Mouse (Mus musculus): ENCODE data around the gene Prdm2. TPM values are rescaled to one million over a fixed set of nuclear protein-coding genes. Genes with fewer than 3 reads are reported as not detected.
A peak's percentile ranks its signal among the peaks of the same experiment; 100 is the strongest.

Gene Prdm2
- 7.9 and 8.4 TPM in 2 replicates for polyA plus RNA-seq (2015; fragmentation: Nextera tagmentation; extraction: Ambion mirVana)

- no peaks in the 10 kb centered on the region for H3K4me1 ChIP-seq (ENCODE audit: insufficient read depth, low read depth, low read length)
- no peaks in the 10 kb centered on the region for H3K9me3 ChIP-seq (ENCODE audit: low read length)
- H3K9ac ChIP-seq (replicated peaks; ENCODE audit: low read depth), result peak within 1 kb of the TSS; percentile 88
- 2% methylated on average over 62 of the region's 96 CpGs for WGBS
- H3K27me3 ChIP-seq (replicated peaks; ENCODE audit: insufficient read depth, low read length), result no peaks in the 10 kb centered on the region
- peak within 1 kb of the TSS; percentile 84 for H3K4me3 ChIP-seq (ENCODE audit: low read depth, low read length)
- H3K4me2 ChIP-seq (replicated peaks; ENCODE audit: low read depth, low read length), result peak within 1 kb of the TSS; percentile 83
- ATAC-seq (peak; percentile 85), DNase-seq (ENCODE audit: low spot score) (peak; percentile 75)
- no peaks in the 10 kb centered on the region for H3K36me3 ChIP-seq (ENCODE audit: insufficient read depth, low read length)
- no peak for TF ChIP-seq EP300 (IDR thresholded peaks at IDR 0.05)
- peak; percentile 12; the same call in 1 of the 2 replicates for TF ChIP-seq CTCF (IDR thresholded peaks at IDR 0.05)
- H3K27ac ChIP-seq (ENCODE audit: low read length), result peak within 1 kb of the TSS; percentile 91
These were observed at the start of gene Prdm2 for GRCm38 (mm10) chr4:143212341-143213174. Prdm2 (minus strand) TSS chr4:143212995.

GRCm38 (mm10) chr4:143259718-143260349, 47.0 kb upstream of the Prdm2 start:
- no peak for ATAC-seq
- no peaks in the 10 kb centered on the region for H3K9me3 ChIP-seq (ENCODE audit: low read length)
- no peak overlapping the region for H3K4me3 ChIP-seq (ENCODE audit: low read depth, low read length)
- no peak overlapping the region for H3K4me2 ChIP-seq (replicated peaks; ENCODE audit: low read depth, low read length)
- WGBS, result 44% methylated on average over 7 of the region's 8 CpGs
- no peaks in the 10 kb centered on the region for H3K36me3 ChIP-seq (ENCODE audit: insufficient read depth, low read length)
- H3K27me3 ChIP-seq (replicated peaks; ENCODE audit: insufficient read depth, low read length), result no peaks in the 10 kb centered on the region
- no peak overlapping the region for H3K27ac ChIP-seq (ENCODE audit: low read length)
- H3K4me1 ChIP-seq (ENCODE audit: insufficient read depth, low read depth, low read length), result no peaks in the 10 kb centered on the region; the same call in 1 of the 2 replicates
- no peak overlapping the region for H3K9ac ChIP-seq (replicated peaks; ENCODE audit: low read depth)
- TF ChIP-seq EP300 (IDR thresholded peaks at IDR 0.05), result no peak
- no peak for TF ChIP-seq CTCF (IDR thresholded peaks at IDR 0.05)
- DNase-seq (ENCODE audit: low spot score), result no peak

- H3K4me2 ChIP-seq (replicated peaks; ENCODE audit: low read depth, low read length), result peak overlapping the region; percentile 27; the same call in 1 of the 2 replicates
- H3K4me1 ChIP-seq (ENCODE audit: insufficient read depth, low read depth, low read length), result no peaks in the 10 kb centered on the region; the same call in 1 of the 2 replicates
- WGBS, result 38% methylated on average over 19 of the region's 19 CpGs
- TF ChIP-seq CTCF (IDR thresholded peaks at IDR 0.05) (peak; percentile 78), EP300 (IDR thresholded peaks at IDR 0.05) (no peak)
- no peaks in the 10 kb centered on the region for H3K9me3 ChIP-seq (ENCODE audit: low read length)
- no peak overlapping the region for H3K4me3 ChIP-seq (ENCODE audit: low read depth, low read length)
- H3K27ac ChIP-seq (ENCODE audit: low read length), result no peak overlapping the region
- peak; percentile 32; the same call in 1 of the 2 replicates for ATAC-seq
- no peaks in the 10 kb centered on the region for H3K36me3 ChIP-seq (ENCODE audit: insufficient read depth, low read length)
- no peak overlapping the region for H3K9ac ChIP-seq (replicated peaks; ENCODE audit: low read depth)
- H3K27me3 ChIP-seq (replicated peaks; ENCODE audit: insufficient read depth, low read length), result no peaks in the 10 kb centered on the region
- peak; percentile 36 for DNase-seq (ENCODE audit: low spot score)
These were observed 45.7 kb upstream of the Prdm2 start for GRCm38 (mm10) chr4:143258517-143258916.

- H3K9ac ChIP-seq (replicated peaks; ENCODE audit: low read depth), result no peak overlapping the region
These were observed 45.2 kb upstream of the Prdm2 start for GRCm38 (mm10) chr4:143257971-143258370.

GRCm38 (mm10) chr4:143255541-143255940, 42.7 kb upstream of the Prdm2 start:
- 51% methylated on average over 8 of the region's 8 CpGs for WGBS
- no peak overlapping the region for H3K4me3 ChIP-seq (ENCODE audit: low read depth, low read length)
- no peak overlapping the region for H3K27ac ChIP-seq (ENCODE audit: low read length)
- no peaks in the 10 kb centered on the region for H3K9me3 ChIP-seq (ENCODE audit: low read length)
- DNase-seq (ENCODE audit: low spot score) (no peak), ATAC-seq (no peak)
- no peaks in the 10 kb centered on the region; the same call in 1 of the 2 replicates for H3K4me1 ChIP-seq (ENCODE audit: insufficient read depth, low read depth, low read length)
- no peaks in the 10 kb centered on the region for H3K36me3 ChIP-seq (ENCODE audit: insufficient read depth, low read length)
- no peak for TF ChIP-seq CTCF (IDR thresholded peaks at IDR 0.05)
- TF ChIP-seq EP300 (IDR thresholded peaks at IDR 0.05), result no peak
- H3K9ac ChIP-seq (replicated peaks; ENCODE audit: low read depth), result no peak overlapping the region
- no peaks in the 10 kb centered on the region for H3K27me3 ChIP-seq (replicated peaks; ENCODE audit: insufficient read depth, low read length)
- no peak overlapping the region for H3K4me2 ChIP-seq (replicated peaks; ENCODE audit: low read depth, low read length)

More at GRCm38 (mm10) chr4:143257971-143258370, 45.2 kb upstream of the Prdm2 start:
- H3K36me3 ChIP-seq (ENCODE audit: insufficient read depth, low read length), result no peaks in the 10 kb centered on the region
- H3K27ac ChIP-seq (ENCODE audit: low read length), result no peak overlapping the region
- ATAC-seq (no peak), DNase-seq (ENCODE audit: low spot score) (no peak)
- no peaks in the 10 kb centered on the region; the same call in 1 of the 2 replicates for H3K4me1 ChIP-seq (ENCODE audit: insufficient read depth, low read depth, low read length)
- no peaks in the 10 kb centered on the region for H3K27me3 ChIP-seq (replicated peaks; ENCODE audit: insufficient read depth, low read length)
- H3K9me3 ChIP-seq (ENCODE audit: low read length), result no peaks in the 10 kb centered on the region
- no peak overlapping the region for H3K4me3 ChIP-seq (ENCODE audit: low read depth, low read length)
- WGBS, result 46% methylated on average over 6 of the region's 6 CpGs
- TF ChIP-seq CTCF (IDR thresholded peaks at IDR 0.05) (no peak), EP300 (IDR thresholded peaks at IDR 0.05) (no peak)
- H3K4me2 ChIP-seq (replicated peaks; ENCODE audit: low read depth, low read length), result no peak overlapping the region

GRCm38 (mm10) chr4:143253356-143253755, 40.6 kb upstream of the Prdm2 start:
- ATAC-seq (no peak), DNase-seq (ENCODE audit: low spot score) (no peak)
- Histone ChIP-seq H3K9me3 (ENCODE audit: low read length) (no peaks in the 10 kb centered on the region), H3K27ac (ENCODE audit: low read length) (no peak overlapping the region), H3K9ac (replicated peaks; ENCODE audit: low read depth) (no peak overlapping the region), H3K4me3 (ENCODE audit: low read depth, low read length) (no peak overlapping the region), H3K4me2 (replicated peaks; ENCODE audit: low read depth, low read length) (no peak overlapping the region), H3K27me3 (replicated peaks; ENCODE audit: insufficient read depth, low read length) (no peaks in the 10 kb centered on the region), H3K4me1 (ENCODE audit: insufficient read depth, low read depth, low read length) (no peaks in the 10 kb centered on the region), H3K36me3 (ENCODE audit: insufficient read depth, low read length) (no peaks in the 10 kb centered on the region)
- 58% methylated on average over 1 of the region's 1 CpGs for WGBS
- TF ChIP-seq CTCF (IDR thresholded peaks at IDR 0.05) (no peak), EP300 (IDR thresholded peaks at IDR 0.05) (no peak)

Measured in lung, postnatal 0 days (tissue).